Mouse (Mus musculus): ENCODE data around the gene Epm2a.

DNA sequence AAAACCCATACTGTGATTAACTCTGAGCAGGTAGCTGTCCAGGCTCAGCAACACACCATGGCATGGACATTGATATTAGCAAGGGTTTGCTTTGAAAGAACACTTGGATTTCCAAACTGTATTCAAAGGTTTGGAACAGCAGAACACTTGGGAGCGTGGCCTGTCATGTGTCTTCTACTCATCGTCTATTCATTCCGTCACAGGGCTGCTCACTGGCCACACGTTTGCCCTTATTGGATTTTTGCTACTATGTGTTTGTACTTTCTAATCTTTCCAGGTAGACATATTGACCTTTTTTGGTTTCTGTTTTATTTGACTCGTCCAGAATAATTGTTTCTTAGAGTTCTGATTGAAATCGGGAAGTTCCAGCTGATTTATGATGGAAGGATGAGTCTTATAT, 44.8 kb upstream of the Epm2a start:
- no peak for TF ChIP-seq POLR2A (IDR thresholded peaks at IDR 0.05; ENCODE audit: borderline replicate concordance, low read depth, low read length)
- no peak for TF ChIP-seq CTCF (IDR thresholded peaks at IDR 0.05; ENCODE audit: low read depth, low read length)

Measured in bone marrow macrophage, adult 2 months (primary cell).